Mouse (Mus musculus) hindbrain, embryonic 13.5 days (tissue): ENCODE measurements at regions not wholly inside any gene's neighbourhood (a gene's known extent, or its start where the extent isn't known, plus 50 kb on each side); places are given as distances from the start of the nearest gene placed in this dataset.

Experiments
- ATAC-seq: fragments of 200-750 bp; cut with Nextera tagmentation; 2 replicates; pipeline ENCODE4 v1.8.0; 2017; ENCODE audit warnings: moderate TSS enrichment; ENCODE audit not compliant: low FRiP score
- H3K27ac ChIP-seq: fragments of 300-500 bp; sonication (generic); 2 replicates; pipeline ENCODE4 v1.5.1; 2015; ENCODE audit warnings: inconsistent platforms, mild to moderate bottlenecking, moderate library complexity
- H3K27me3 ChIP-seq: fragments of 300-500 bp; sonication (generic); 2 replicates; pipeline ENCODE4 v1.6.1; 2015; ENCODE audit warnings: mild to moderate bottlenecking, inconsistent platforms
- H3K36me3 ChIP-seq: fragments of 300-500 bp; sonication (generic); 2 replicates; pipeline ENCODE4 v1.6.1; 2015; ENCODE audit warnings: mild to moderate bottlenecking, inconsistent platforms
- H3K4me1 ChIP-seq: fragments of 300-500 bp; sonication (generic); replicated peaks from 2 replicates; pipeline ENCODE4 v1.6.1; 2015; ENCODE audit warnings: inconsistent platforms
- H3K4me2 ChIP-seq: fragments of 300-500 bp; sonication (generic); 2 replicates; pipeline ENCODE4 v1.6.1; 2015; ENCODE audit warnings: inconsistent platforms, mild to moderate bottlenecking, moderate library complexity
- H3K4me3 ChIP-seq: fragments of 300-500 bp; sonication (generic); 2 replicates; pipeline ENCODE4 v1.5.1; 2015; ENCODE audit warnings: mild to moderate bottlenecking, inconsistent platforms
- H3K9ac ChIP-seq: fragments of 300-500 bp; sonication (generic); 2 replicates; pipeline ENCODE4 v1.6.1; 2015; ENCODE audit warnings: mild to moderate bottlenecking, inconsistent platforms
- H3K9me3 ChIP-seq: fragments of 300-500 bp; sonication (generic); 2 replicates; pipeline ENCODE4 v1.6.1; 2016; ENCODE audit warnings: inconsistent platforms
- WGBS: fragments of 180-500 bp; shearing (Covaris S2); methylation state at CpG from one replicate; pipeline ENCODE4 v1.1.7; 2015; 5-methylcytosine and 5-hydroxymethylcytosine counted together

GRCm38 (mm10) chr10:24357636-24358035 is 134.3 kb downstream of the Moxd1 start:
- no peak overlapping the region for H3K4me3 ChIP-seq
- H3K4me2 ChIP-seq: no peak overlapping the region
- no peak for ATAC-seq
- no peak overlapping the region for H3K9ac ChIP-seq
- no peaks in the 10 kb centered on the region for H3K36me3 ChIP-seq
- H3K27me3 ChIP-seq: no peaks in the 10 kb centered on the region
- 4% methylated on average over 3 of the region's 3 CpGs for WGBS
- no peak overlapping the region for H3K27ac ChIP-seq
- H3K9me3 ChIP-seq: no peaks in the 10 kb centered on the region
- no peaks in the 10 kb centered on the region for H3K4me1 ChIP-seq

- Histone ChIP-seq H3K9me3 (no peaks in the 10 kb centered on the region), H3K27me3 (no peaks in the 10 kb centered on the region), H3K27ac (no peak overlapping the region), H3K4me1 (no peaks in the 10 kb centered on the region), H3K36me3 (no peaks in the 10 kb centered on the region), H3K4me2 (no peak overlapping the region), H3K9ac (no peak overlapping the region), H3K4me3 (no peak overlapping the region)
- WGBS: 89% methylated on average over 3 of the region's 3 CpGs
- ATAC-seq: no peak
These were observed 138.1 kb downstream of the Moxd1 start for GRCm38 (mm10) chr10:24361424-24361823.

GRCm38 (mm10) chr10:24365369-24365768 is 142.1 kb downstream of the Moxd1 start:
- ATAC-seq: no peak
- H3K4me1 ChIP-seq: no peaks in the 10 kb centered on the region
- H3K9ac ChIP-seq: no peak overlapping the region
- H3K27ac ChIP-seq: no peak overlapping the region
- H3K27me3 ChIP-seq: no peaks in the 10 kb centered on the region
- H3K4me2 ChIP-seq: no peak overlapping the region
- WGBS: 75% methylated on average over 5 of the region's 5 CpGs
- no peaks in the 10 kb centered on the region for H3K36me3 ChIP-seq
- H3K4me3 ChIP-seq: no peak overlapping the region
- H3K9me3 ChIP-seq: no peaks in the 10 kb centered on the region

GRCm38 (mm10) chr10:24367010-24367409 is 143.7 kb downstream of the Moxd1 start:
- Histone ChIP-seq H3K36me3 (no peaks in the 10 kb centered on the region), H3K4me1 (no peaks in the 10 kb centered on the region), H3K4me2 (no peak overlapping the region), H3K4me3 (no peak overlapping the region), H3K9me3 (no peaks in the 10 kb centered on the region), H3K27me3 (no peaks in the 10 kb centered on the region), H3K9ac (no peak overlapping the region), H3K27ac (no peak overlapping the region)
- 76% methylated on average over 5 of the region's 5 CpGs for WGBS
- no peak for ATAC-seq

GRCm38 (mm10) chr10:24373957-24374356 is 150.6 kb downstream of the Moxd1 start:
- 63% methylated on average over 6 of the region's 6 CpGs for WGBS
- no peaks in the 10 kb centered on the region for H3K4me1 ChIP-seq

GRCm38 (mm10) chr10:24379291-24379690 is 156.0 kb downstream of the Moxd1 start:
- WGBS: 79% methylated on average over 5 of the region's 5 CpGs
- H3K27me3 ChIP-seq: no peaks in the 10 kb centered on the region
- no peaks in the 10 kb centered on the region for H3K4me1 ChIP-seq
- H3K4me3 ChIP-seq: no peak overlapping the region
- no peak overlapping the region for H3K4me2 ChIP-seq
- no peaks in the 10 kb centered on the region for H3K36me3 ChIP-seq
- no peaks in the 10 kb centered on the region for H3K9me3 ChIP-seq
- H3K27ac ChIP-seq: no peak overlapping the region
- H3K9ac ChIP-seq: no peak overlapping the region
- ATAC-seq: no peak

More at GRCm38 (mm10) chr10:24373957-24374356, 150.6 kb downstream of the Moxd1 start:
- Histone ChIP-seq H3K27ac (no peak overlapping the region), H3K4me3 (no peak overlapping the region), H3K27me3 (no peaks in the 10 kb centered on the region), H3K9me3 (no peaks in the 10 kb centered on the region), H3K36me3 (no peaks in the 10 kb centered on the region), H3K9ac (no peak overlapping the region), H3K4me2 (no peak overlapping the region)
- no peak for ATAC-seq

- ATAC-seq: no peak
- WGBS: 81% methylated on average over 4 of the region's 4 CpGs
- H3K27ac ChIP-seq: no peak overlapping the region
- H3K9ac ChIP-seq: no peak overlapping the region
- H3K4me3 ChIP-seq: no peak overlapping the region
- H3K36me3 ChIP-seq: no peaks in the 10 kb centered on the region
- H3K27me3 ChIP-seq: no peaks in the 10 kb centered on the region
- no peaks in the 10 kb centered on the region for H3K9me3 ChIP-seq
- H3K4me2 ChIP-seq: no peak overlapping the region
- no peaks in the 10 kb centered on the region for H3K4me1 ChIP-seq
These were observed 157.4 kb downstream of the Moxd1 start for GRCm38 (mm10) chr10:24380478-24381273.

GRCm38 (mm10) chr10:24381917-24382316 is 158.6 kb downstream of the Moxd1 start:
- no peak for ATAC-seq
- H3K4me1 ChIP-seq: no peaks in the 10 kb centered on the region
- WGBS: 30% methylated on average over 4 of the region's 4 CpGs

GRCm38 (mm10) chr10:24384061-24384460 is 160.7 kb downstream of the Moxd1 start:
- Histone ChIP-seq H3K36me3 (no peaks in the 10 kb centered on the region), H3K27me3 (no peaks in the 10 kb centered on the region), H3K9me3 (no peaks in the 10 kb centered on the region), H3K4me2 (no peak overlapping the region), H3K4me1 (no peaks in the 10 kb centered on the region), H3K9ac (no peak overlapping the region), H3K27ac (no peak overlapping the region), H3K4me3 (no peak overlapping the region)
- WGBS: 86% methylated on average over 2 of the region's 2 CpGs
- ATAC-seq: no peak

More at GRCm38 (mm10) chr10:24381917-24382316, 158.6 kb downstream of the Moxd1 start:
- H3K27me3 ChIP-seq: no peaks in the 10 kb centered on the region
- no peak overlapping the region for H3K9ac ChIP-seq
- H3K4me3 ChIP-seq: no peak overlapping the region
- H3K36me3 ChIP-seq: no peaks in the 10 kb centered on the region
- no peaks in the 10 kb centered on the region for H3K9me3 ChIP-seq
- no peak overlapping the region for H3K4me2 ChIP-seq
- no peak overlapping the region for H3K27ac ChIP-seq

GRCm38 (mm10) chr10:24388229-24388628 is 164.9 kb downstream of the Moxd1 start:
- 59% methylated on average over 2 of the region's 2 CpGs for WGBS
- ATAC-seq: no peak
- H3K36me3 ChIP-seq: no peaks in the 10 kb centered on the region
- H3K27me3 ChIP-seq: no peaks in the 10 kb centered on the region
- no peak overlapping the region for H3K4me3 ChIP-seq
- no peaks in the 10 kb centered on the region for H3K4me1 ChIP-seq
- H3K27ac ChIP-seq: no peak overlapping the region
- H3K9ac ChIP-seq: no peak overlapping the region
- no peak overlapping the region for H3K4me2 ChIP-seq
- H3K9me3 ChIP-seq: no peaks in the 10 kb centered on the region

- Histone ChIP-seq H3K4me2 (no peak overlapping the region), H3K36me3 (no peaks in the 10 kb centered on the region), H3K9me3 (no peaks in the 10 kb centered on the region), H3K27ac (no peak overlapping the region), H3K27me3 (no peaks in the 10 kb centered on the region), H3K4me3 (no peak overlapping the region), H3K4me1 (no peaks in the 10 kb centered on the region), H3K9ac (no peak overlapping the region)
- ATAC-seq: no peak
- whole genome bisulfite sequencing: 84% methylated on average over 6 of the region's 6 CpGs
These were observed 167.7 kb downstream of the Moxd1 start for GRCm38 (mm10) chr10:24391039-24391438.

- H3K4me3 ChIP-seq: no peak overlapping the region
- no peak overlapping the region for H3K9ac ChIP-seq
- H3K27me3 ChIP-seq: no peaks in the 10 kb centered on the region
- ATAC-seq: no peak
- 83% methylated on average over 3 of the region's 3 CpGs for whole genome bisulfite sequencing
- no peak overlapping the region for H3K27ac ChIP-seq
- H3K4me2 ChIP-seq: no peak overlapping the region
- H3K4me1 ChIP-seq: no peaks in the 10 kb centered on the region
- H3K9me3 ChIP-seq: no peaks in the 10 kb centered on the region
- no peaks in the 10 kb centered on the region for H3K36me3 ChIP-seq
These were observed 168.7 kb downstream of the Moxd1 start for GRCm38 (mm10) chr10:24392066-24392465.
